Mouse (Mus musculus) bone marrow, adult 2 months (tissue): ENCODE measurements at regions not wholly inside any gene's neighbourhood (a gene's known extent, or its start where the extent isn't known, plus 50 kb on each side); places are given as distances from the start of the nearest gene placed in this dataset.

Experiments
- CTCF ChIP-seq: fragments of 200-500 bp; IDR thresholded peaks from 2 replicates; pipeline ENCODE4 v1.5.1; 2011; ENCODE audit warnings: low read length, control low read depth; ENCODE audit not compliant: control insufficient read depth, insufficient read depth
- POLR2A ChIP-seq: fragments of 200-500 bp; IDR thresholded peaks from 2 replicates; pipeline ENCODE4 v1.6.1; 2011; ENCODE audit warnings: low read depth, mild to moderate bottlenecking, control low read depth, low read length, borderline replicate concordance; ENCODE audit not compliant: control insufficient read depth

GRCm38 (mm10) chr7:72499788-72500187 lies 193.4 kb upstream of the Mctp2 start:
- TF ChIP-seq POLR2A (no peak), CTCF (no peak)
